Mouse (Mus musculus) midbrain, embryonic 13.5 days (tissue): ENCODE measurements around the gene Polr3k. TPM values are rescaled to one million over a fixed set of nuclear protein-coding genes. Genes with fewer than 3 reads are reported as not detected.

Source experiments
- ATAC-seq: fragments of 200-750 bp; cut with Nextera tagmentation; 2 replicates; pipeline ENCODE4 v1.8.0; 2017; ENCODE audit warnings: mild to moderate bottlenecking, moderate TSS enrichment, moderate library complexity
- H3K27ac ChIP-seq: fragments of 300-500 bp; sonication (generic); 2 replicates; pipeline ENCODE4 v1.5.1; 2015; ENCODE audit warnings: inconsistent platforms, mild to moderate bottlenecking, moderate library complexity
- H3K27me3 ChIP-seq: fragments of 300-500 bp; sonication (generic); 2 replicates; pipeline ENCODE4 v1.6.1; 2015; ENCODE audit warnings: mild to moderate bottlenecking, inconsistent platforms
- H3K36me3 ChIP-seq: fragments of 300-500 bp; sonication (generic); 2 replicates; pipeline ENCODE4 v1.6.1; 2015; ENCODE audit warnings: mild to moderate bottlenecking, inconsistent platforms
- H3K4me1 ChIP-seq: fragments of 300-500 bp; sonication (generic); replicated peaks from 2 replicates; pipeline ENCODE4 v1.6.1; 2015; ENCODE audit warnings: inconsistent platforms
- H3K4me2 ChIP-seq: fragments of 300-500 bp; sonication (generic); replicated peaks from 2 replicates; pipeline ENCODE4 v1.6.1; 2015; ENCODE audit warnings: moderate library complexity, mild to moderate bottlenecking, inconsistent platforms
- H3K4me3 ChIP-seq: fragments of 300-500 bp; sonication (generic); replicated peaks from 2 replicates; pipeline ENCODE4 v1.5.1; 2015; ENCODE audit warnings: mild to moderate bottlenecking, inconsistent platforms
- H3K9ac ChIP-seq: fragments of 300-500 bp; sonication (generic); replicated peaks from 2 replicates; pipeline ENCODE4 v1.6.1; 2015; ENCODE audit warnings: mild to moderate bottlenecking, inconsistent platforms
- H3K9me3 ChIP-seq: fragments of 300-500 bp; sonication (generic); 2 replicates; pipeline ENCODE4 v1.6.1; 2016; ENCODE audit warnings: mild to moderate bottlenecking, inconsistent platforms
- WGBS: fragments of 180-500 bp; shearing (Covaris S2); methylation state at CpG from one replicate; pipeline ENCODE4 v1.1.7; 2015; 5-methylcytosine and 5-hydroxymethylcytosine counted together
- polyA plus RNA-seq: library from polyadenylated mRNA; unstranded; fragments of >200 nt; fragmentation: Nextera tagmentation; extraction: Ambion mirVana; gene quantifications from 2 replicates; pipeline ENCODE4 v1.2.1, GENCODE M21; 2015

Gene Polr3k
- polyA plus RNA-seq, 1 experiment from 2014 or later, result 98.4 TPM

DNA sequence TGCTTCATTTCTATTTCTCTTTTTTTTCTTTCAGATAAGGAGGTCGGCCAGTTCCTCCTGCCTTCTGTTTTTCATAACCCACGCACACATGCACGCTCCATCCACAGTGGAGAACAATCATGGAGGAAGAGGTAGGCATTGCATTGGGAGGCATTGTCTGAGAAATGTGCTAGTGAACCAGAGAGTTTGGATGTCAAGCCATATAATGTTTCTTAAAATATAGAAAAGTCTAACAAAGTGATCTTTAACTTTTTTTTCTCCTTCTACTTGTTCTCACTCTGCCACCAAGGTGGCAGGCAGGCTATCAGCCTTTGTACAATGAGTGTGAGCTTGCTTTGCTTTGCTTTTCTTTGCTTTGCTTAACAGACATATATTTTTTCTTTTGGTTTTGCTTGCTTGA, 53.7 kb downstream of the Polr3k start:
- H3K9me3 ChIP-seq, result no peaks in the 10 kb centered on the region
- ATAC-seq, result no peak
- 49% methylated on average over 3 of the region's 3 CpGs for WGBS
- no peak overlapping the region for H3K9ac ChIP-seq
- no peaks in the 10 kb centered on the region for H3K4me1 ChIP-seq
- H3K36me3 ChIP-seq, result no peaks in the 10 kb centered on the region
- no peaks in the 10 kb centered on the region for H3K27me3 ChIP-seq
- H3K27ac ChIP-seq, result no peak overlapping the region
- H3K4me3 ChIP-seq, result no peak overlapping the region
- no peak overlapping the region for H3K4me2 ChIP-seq

DNA sequence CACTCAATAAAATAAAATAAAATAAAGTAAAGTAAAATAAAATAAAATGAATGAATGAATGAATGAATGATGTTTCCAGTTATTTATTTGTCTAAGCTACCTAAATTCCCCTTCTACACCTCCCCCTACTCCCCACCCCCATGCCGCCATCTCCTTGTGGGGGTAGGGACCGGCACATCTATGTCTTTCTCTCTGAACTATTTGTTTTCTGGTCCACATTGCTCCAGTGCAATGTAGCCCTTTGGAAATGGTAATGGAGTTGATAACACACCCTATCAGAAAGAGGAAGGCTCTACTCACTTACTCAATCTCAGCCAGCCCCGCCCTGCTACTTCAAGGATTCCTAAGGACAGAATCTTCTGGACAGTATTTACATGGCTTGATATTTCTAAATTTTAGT, 54.4 kb downstream of the Polr3k start:
- Histone ChIP-seq H3K4me1 (no peaks in the 10 kb centered on the region), H3K4me2 (no peak overlapping the region), H3K36me3 (no peaks in the 10 kb centered on the region), H3K4me3 (no peak overlapping the region), H3K27me3 (no peaks in the 10 kb centered on the region), H3K9me3 (no peaks in the 10 kb centered on the region), H3K9ac (no peak overlapping the region), H3K27ac (no peak overlapping the region)
- 51% methylated on average over 3 of the region's 3 CpGs for WGBS
- ATAC-seq, result no peak; the same call in 1 of the 2 replicates

Other genes starting within 250 kb of the Polr3k start
- not detected in 2 replicates for gene Gm29797, start 207.3 kb upstream of the Polr3k start, polyA plus RNA-seq
- gene Sox18, start 192.7 kb upstream of the Polr3k start, polyA plus RNA-seq, result 13.7 and 14.2 TPM in 2 replicates
- gene Tcea2, start 184.0 kb upstream of the Polr3k start, polyA plus RNA-seq, result 35.7 and 36.9 TPM in 2 replicates
- gene Rgs19, start 170.4 kb upstream of the Polr3k start, polyA plus RNA-seq, result 38.9 and 40.4 TPM in 2 replicates
- gene Lkaaear1, start 165.9 kb upstream of the Polr3k start, polyA plus RNA-seq, result not detected in 2 replicates
- 82.3 and 83.9 TPM in 2 replicates for gene Oprl1, start 149.3 kb upstream of the Polr3k start, polyA plus RNA-seq
- 46.9 and 49.2 TPM in 2 replicates for gene Myt1, start 101.0 kb upstream of the Polr3k start, polyA plus RNA-seq
- 36.3 and 38.2 TPM in 2 replicates for gene Pcmtd2, start 26.5 kb upstream of the Polr3k start, polyA plus RNA-seq
- not detected in 2 replicates for gene Gm14496, start 126.8 kb downstream of the Polr3k start, polyA plus RNA-seq